Mouse (Mus musculus) heart, postnatal 25 days (tissue): ENCODE results near the gene Slc25a16. TPM values are rescaled to one million over a fixed set of nuclear protein-coding genes. Genes with fewer than 3 reads are reported as not detected.

Experiments
- DNase-seq: peaks from one replicate; pipeline ENCODE4 v3.0.0; 2022; ENCODE audit warnings: low spot score
- intact Hi-C: fragments of 180-260 bp; cut with DNase I; formaldehyde crosslinking; loops from one replicate; pipeline ENCODE4 v1.15.1; 2025
- total RNA-seq, 2 experiments: library from RNA; stranded (reverse); gene quantifications; 2 replicates each; pipeline ENCODE4 v1.2.3; 2021

The Slc25a16 gene
- total RNA-seq, 2 experiments from 2014 or later = 23.0 to 23.2 TPM

DNA sequence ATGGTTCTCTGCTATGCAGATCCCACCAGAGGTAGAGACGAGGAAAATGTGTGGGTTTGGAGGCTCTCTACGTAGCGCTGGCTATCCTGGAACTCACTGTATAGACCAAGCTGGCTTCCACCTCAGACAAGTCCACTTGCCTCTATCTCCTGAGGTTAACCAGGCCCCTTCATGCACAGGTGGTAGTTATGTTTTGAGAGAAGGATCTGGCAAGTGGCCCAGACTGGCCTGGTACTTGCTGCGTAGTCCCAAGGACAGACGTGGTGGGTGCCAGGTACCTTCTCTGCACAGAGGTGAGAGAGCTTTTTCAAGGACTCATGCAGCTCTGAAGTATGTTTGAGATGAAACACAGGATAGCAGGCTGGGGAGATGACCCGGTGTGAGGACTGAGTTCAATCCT is 64.1 kb downstream of the Slc25a16 start:
- DNase-seq = no peak
- intact Hi-C loops = loop anchor here (5.0 kb wide), 2 partner anchors 38 to 83 kb away; partner anchors contain the start of genes Hnrnph3 and Pbld2

DNA sequence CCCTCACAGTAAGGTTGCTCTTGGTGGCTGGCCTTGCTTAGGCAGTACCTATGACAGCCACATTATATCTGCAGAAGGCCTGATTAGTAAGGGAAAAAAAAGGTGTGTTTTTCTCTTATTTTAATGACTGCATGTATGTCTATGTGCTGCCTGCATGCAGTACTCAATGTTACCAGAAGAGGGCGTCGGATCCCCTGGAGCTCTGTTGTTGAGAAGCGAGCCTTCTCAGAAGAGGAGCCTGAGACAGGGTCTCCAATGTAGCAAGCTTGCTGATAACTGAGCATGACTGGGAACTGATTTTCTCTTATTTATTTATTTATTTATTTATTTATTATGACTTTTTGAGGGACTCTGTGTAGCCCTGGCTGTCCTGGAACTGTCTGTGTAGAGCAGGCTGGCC is 66.9 kb downstream of the Slc25a16 start:
- no peak for DNase-seq
- intact Hi-C loops = no loop called here

DNA sequence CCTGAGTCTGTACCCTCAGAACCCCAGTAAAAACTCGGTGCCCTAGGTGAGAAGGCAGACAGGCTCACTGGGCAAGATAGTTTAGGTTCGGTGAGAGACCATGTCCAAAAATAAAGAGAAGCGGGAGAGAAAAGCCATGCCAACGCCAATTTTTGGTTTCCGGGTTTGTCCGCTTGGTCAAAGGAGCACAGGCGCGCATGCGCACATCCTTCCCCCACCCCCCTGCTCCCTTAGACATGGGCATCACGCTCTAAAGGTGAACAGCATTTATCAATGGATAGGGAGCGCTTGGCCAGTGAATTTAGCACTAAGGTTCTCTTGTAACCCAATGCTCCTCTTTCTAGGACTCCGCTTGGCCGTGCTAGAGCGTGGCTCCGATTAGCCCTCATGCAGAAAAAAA is 70.2 kb downstream of the Slc25a16 start:
- no peak for DNase-seq
- intact Hi-C loops = no loop called here

DNA sequence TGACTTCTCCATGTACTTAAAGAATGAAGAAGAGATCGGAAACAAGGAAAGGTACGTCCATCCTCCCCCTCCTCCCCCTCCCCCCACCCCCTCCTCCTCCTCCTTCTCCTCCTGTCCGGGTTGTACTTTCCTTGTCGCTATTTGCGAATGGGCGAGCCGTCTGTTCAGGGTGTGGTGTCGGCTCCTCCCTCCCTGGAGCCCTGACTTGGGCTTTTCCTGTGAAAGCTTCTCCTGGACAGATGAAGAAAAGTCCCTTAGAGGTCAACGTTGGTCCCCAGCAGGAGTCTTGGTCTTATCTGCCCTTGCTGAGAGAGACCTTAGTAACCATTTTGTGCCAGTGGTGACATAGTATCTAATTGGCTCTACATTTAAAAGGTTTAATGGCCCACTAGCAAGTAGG is 73.6 kb downstream of the Slc25a16 start:
- intact Hi-C loops = no loop called here
- DNase-seq = no peak

Other genes with a start within 250 kb of the Slc25a16 start
- gene Stox1, start 194.5 kb upstream of the Slc25a16 start, total RNA-seq = under 1 TPM; 0.70 to 0.89 TPM
- gene Ccar1, start 128.3 kb upstream of the Slc25a16 start, total RNA-seq = 10 to 100 TPM; 48.4 to 56.3 TPM
- 10 to 100 TPM; 11.0 to 12.7 TPM for gene Tet1, start 11.6 kb upstream of the Slc25a16 start, total RNA-seq
- under 1 TPM; 0.75 TPM for gene Dna2, start 26.4 kb downstream of the Slc25a16 start, total RNA-seq
- 10 to 100 TPM in 1 of 2 experiments, 1 to 10 TPM in 1; 9.7 to 10.9 TPM for gene Rufy2, start 59.6 kb downstream of the Slc25a16 start, total RNA-seq
- 10 to 100 TPM; 30.7 to 32.3 TPM for gene Hnrnph3, start 103.6 kb downstream of the Slc25a16 start, total RNA-seq
- 1 to 10 TPM; 7.0 to 8.0 TPM for gene Pbld2, start 103.7 kb downstream of the Slc25a16 start, total RNA-seq
- gene Pbld1, start 139.5 kb downstream of the Slc25a16 start, total RNA-seq = 1 to 10 TPM; 1.1 to 1.4 TPM
- not detected for gene Atoh7, start 179.0 kb downstream of the Slc25a16 start, total RNA-seq